Mouse (Mus musculus): ENCODE results near the gene Amy2a1.
"Not testable (repeated sequence)": the region's sequence is repeated elsewhere in the genome, so short reads cannot be mapped to it uniquely, and the experiment has no call there.

Gene Amy2a1

DNA sequence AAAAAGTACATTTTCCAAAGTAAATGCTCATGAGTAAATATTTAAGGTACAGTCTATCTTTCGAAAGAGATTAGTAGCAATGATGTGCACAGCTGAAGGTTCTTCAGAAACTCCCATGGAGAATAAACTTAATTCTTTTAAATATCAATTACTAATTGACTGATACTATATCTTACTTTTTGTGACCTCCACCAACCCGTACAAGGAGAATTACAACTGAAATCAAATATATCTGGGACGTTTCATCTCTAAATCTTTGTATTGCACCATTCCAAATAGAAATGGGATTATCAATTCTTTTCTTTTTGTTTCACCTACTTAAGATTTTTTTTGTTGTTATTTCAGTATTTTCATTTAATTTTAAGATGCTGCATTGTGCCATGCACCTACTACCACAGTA lies at the start of gene Amy2a1:
Gene Amy2a1 (minus strand): TSS at position 101 of the 400 bp plus-strand sequence.
- not testable (repeated sequence) for DNase-seq

DNA sequence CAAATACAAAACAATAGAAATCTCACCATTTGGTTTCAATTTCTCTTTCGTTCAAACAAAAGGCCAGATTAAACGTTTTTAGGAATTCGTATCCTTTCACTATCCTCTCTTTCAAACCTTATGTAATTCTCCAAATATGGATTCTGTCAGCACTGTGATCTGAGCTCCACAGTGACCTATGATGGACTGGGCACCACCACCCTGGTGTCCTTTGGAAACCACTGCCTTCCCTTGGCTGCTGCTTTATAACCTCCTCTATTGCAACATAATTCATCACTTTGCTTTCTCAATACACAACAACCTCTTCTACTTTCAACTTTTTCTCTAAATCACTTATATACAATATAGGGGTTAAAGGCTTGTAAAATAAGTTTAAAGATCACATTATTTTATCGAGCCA lies 42.4 kb upstream of the Amy2a1 start:
- no peak for DNase-seq

- DNase-seq = no peak
Observed at GRCm38 (mm10) chr3:113574138-113574537, 41.9 kb upstream of the Amy2a1 start.

GRCm38 (mm10) chr3:113572158-113572557 lies 39.9 kb upstream of the Amy2a1 start:
- no peak for DNase-seq

- DNase-seq = no peak
Observed at GRCm38 (mm10) chr3:113539692-113540091, 7.5 kb upstream of the Amy2a1 start.

Data from embryo, embryonic 11 days (tissue).